Comparison of ENCODE assay signal across 9 mouse cellular contexts in genomic region chr5:66469685-66470084, GRCm38 (mm10).
A peak's percentile ranks its signal among the peaks of the same experiment; 100 is the strongest.
DNase-seq lines count a peak whose midpoint lies in the region; ATAC-seq and TF ChIP-seq lines count a peak whose summit lies in the region.
"Had no signal": no experiment of that assay in that cellular context is flagged by ENCODE, and none has a peak within 500 bp of the region (broad histone marks: within the 10 kb centered on the region; RNA-seq: fewer than 3 reads in every experiment).

No protein-coding gene starts in this region.

- no peak for ATAC-seq in stomach, embryonic 15.5 days (ENCODE audit: insufficient read depth, low FRiP score, low read depth)
- ATAC-seq in stomach, postnatal 0 days (ENCODE audit: low FRiP score, low TSS enrichment): no peak
- peak; percentile 54 for ATAC-seq in kidney, postnatal 0 days (replicated peaks; ENCODE audit: low FRiP score, low read depth)
- no peak for ATAC-seq in granulocyte monocyte progenitor cell, adult 5-6 weeks (replicated peaks; ENCODE audit: poor library complexity, severe bottlenecking)
- no peak for ATAC-seq in CD4-positive, CD25-positive, alpha-beta regulatory T cell, adult 4 months

- H3K9me3 ChIP-seq in stomach, embryonic 15.5 days: no peaks in the 10 kb centered on the region
- no peaks in the 10 kb centered on the region for H3K9me3 ChIP-seq in stomach, postnatal 0 days (ENCODE audit: control insufficient read depth, low read length)
- no peaks in the 10 kb centered on the region for H3K9me3 ChIP-seq in kidney, postnatal 0 days (replicated peaks; ENCODE audit: low read length)
- H3K9me3 ChIP-seq: limb, embryonic 10.5 days had no signal

- DNase-seq in adrenal gland, adult (ENCODE audit: inconsistent age in 2 of 2, low spot score in 1 of 2): peak; percentile 64 to 69
- no peak for DNase-seq in adrenal gland, postnatal 4 days (ENCODE audit: low spot score in 2 of 2)
- DNase-seq in stomach, postnatal 0 days (ENCODE audit: low spot score): no peak
- peak; percentile 54 for DNase-seq in kidney, postnatal 0 days (ENCODE audit: low spot score)
- no peak for DNase-seq in thymus, adult 2 months

- peak overlapping the region; percentile 21; the same call in 1 of the 2 replicates for H3K27ac ChIP-seq in stomach, embryonic 15.5 days
- H3K27ac ChIP-seq in stomach, postnatal 0 days (replicated peaks): no peak overlapping the region
- H3K27ac ChIP-seq in kidney, postnatal 0 days: no peak overlapping the region
- no peak overlapping the region for H3K27ac ChIP-seq in thymus, adult 2 months (ENCODE audit: control insufficient read depth, insufficient read depth, low read length)
- H3K27ac ChIP-seq: limb, embryonic 10.5 days had no signal

- TF ChIP-seq POLR2A in thymus, adult 2 months (IDR thresholded peaks at IDR 0.05; ENCODE audit: control insufficient read depth, extremely low read depth, insufficient read depth, low read length, poor library complexity): no peak

- no peaks in the 10 kb centered on the region for H3K4me1 ChIP-seq in stomach, embryonic 15.5 days
- no peaks in the 10 kb centered on the region for H3K4me1 ChIP-seq in stomach, postnatal 0 days (replicated peaks; ENCODE audit: control insufficient read depth, insufficient read depth)
- 0 out of 2 replicates have a peak, but pooled peaks cover 3% of the 10 kb centered on the region for H3K4me1 ChIP-seq in kidney, postnatal 0 days (replicated peaks; ENCODE audit: insufficient read depth, low read length)
- no peaks in the 10 kb centered on the region for H3K4me1 ChIP-seq in thymus, adult 2 months (replicated peaks; ENCODE audit: control insufficient read depth, insufficient read depth, low read length)

- no peak for TF ChIP-seq EP300 in stomach, postnatal 0 days (optimal IDR thresholded peaks at IDR 0.05)

- H3K27me3 ChIP-seq in stomach, embryonic 15.5 days (replicated peaks): no peaks in the 10 kb centered on the region
- no peaks in the 10 kb centered on the region for H3K27me3 ChIP-seq in stomach, postnatal 0 days (ENCODE audit: control insufficient read depth, insufficient read depth, low read length)
- H3K27me3 ChIP-seq in kidney, postnatal 0 days (ENCODE audit: insufficient read depth, low read length): no peaks in the 10 kb centered on the region
- no peaks in the 10 kb centered on the region for H3K27me3 ChIP-seq in thymus, adult 2 months (ENCODE audit: control insufficient read depth, insufficient read depth, low read length)

- H3K9ac ChIP-seq in stomach, embryonic 15.5 days: no peak overlapping the region
- no peak overlapping the region for H3K9ac ChIP-seq in stomach, postnatal 0 days (ENCODE audit: low read length)
- H3K9ac ChIP-seq in kidney, postnatal 0 days (ENCODE audit: low read depth, low read length): no peak overlapping the region

- no peaks in the 10 kb centered on the region for H3K36me3 ChIP-seq in stomach, embryonic 15.5 days
- no peaks in the 10 kb centered on the region for H3K36me3 ChIP-seq in stomach, postnatal 0 days (ENCODE audit: control insufficient read depth, insufficient read depth, low read length)
- no peaks in the 10 kb centered on the region for H3K36me3 ChIP-seq in kidney, postnatal 0 days (ENCODE audit: insufficient read depth, low read length)
- H3K36me3 ChIP-seq in thymus, adult 2 months (ENCODE audit: control insufficient read depth, insufficient read depth, low read length): no peaks in the 10 kb centered on the region
- H3K36me3 ChIP-seq: limb, embryonic 10.5 days had no signal

- H3K4me2 ChIP-seq in stomach, embryonic 15.5 days: no peak overlapping the region
- no peak overlapping the region for H3K4me2 ChIP-seq in stomach, postnatal 0 days (replicated peaks; ENCODE audit: low read depth)
- no peak overlapping the region for H3K4me2 ChIP-seq in kidney, postnatal 0 days (ENCODE audit: low read length)

- 83% methylated on average over 11 of the region's 11 CpGs for WGBS in stomach, embryonic 15.5 days
- WGBS in stomach, postnatal 0 days: 77% methylated on average over 11 of the region's 11 CpGs
- WGBS in kidney, postnatal 0 days: 63% methylated on average over 11 of the region's 11 CpGs
- WGBS in thymus, adult 2 months: 70% methylated on average over 11 of the region's 11 CpGs

- no peak overlapping the region for H3K4me3 ChIP-seq in stomach, embryonic 15.5 days (replicated peaks)
- H3K4me3 ChIP-seq in stomach, postnatal 0 days (ENCODE audit: low read depth, low read length): no peak overlapping the region
- H3K4me3 ChIP-seq in kidney, postnatal 0 days (replicated peaks; ENCODE audit: low read depth, low read length): no peak overlapping the region
- H3K4me3 ChIP-seq in thymus, adult 2 months (ENCODE audit: control insufficient read depth, insufficient read depth, low read length): no peak overlapping the region
- H3K4me3 ChIP-seq: limb, embryonic 10.5 days had no signal

- no peak for TF ChIP-seq CTCF in stomach, postnatal 0 days (IDR thresholded peaks at IDR 0.05; ENCODE audit: low read depth)
- no peak for TF ChIP-seq CTCF in kidney, postnatal 0 days (IDR thresholded peaks at IDR 0.05; ENCODE audit: low read depth)
- no peak for TF ChIP-seq CTCF in thymus, adult 2 months (IDR thresholded peaks at IDR 0.05; ENCODE audit: borderline replicate concordance, control insufficient read depth, extremely low read depth, insufficient read depth, low read length, poor library complexity)

Comparison
In these comparisons a context has a peak if more than half of its experiments do, and no peak if none do; other contexts are left out.
1. DNase-seq: peak in adrenal gland, adult (2 of 2) and kidney, postnatal 0 days (single experiment); none in adrenal gland, postnatal 4 days (0 of 2), stomach, postnatal 0 days (single experiment) and thymus, adult 2 months (single experiment).